Mouse (Mus musculus) cerebellum, adult 2 months (tissue): ENCODE measurements around the gene Clps.

Source experiments
- CTCF ChIP-seq: fragments of 200-500 bp; IDR thresholded peaks from 2 replicates; pipeline ENCODE4 v1.5.1; 2011; ENCODE audit warnings: low read depth, mild to moderate bottlenecking, control low read depth, low read length, moderate library complexity, borderline replicate concordance; ENCODE audit not compliant: insufficient read depth
- POLR2A ChIP-seq: fragments of 200-500 bp; IDR thresholded peaks from 2 replicates; pipeline ENCODE4 v1.6.1; 2011; ENCODE audit warnings: low read length, control low read depth, borderline replicate concordance; ENCODE audit not compliant: insufficient read depth

DNA sequence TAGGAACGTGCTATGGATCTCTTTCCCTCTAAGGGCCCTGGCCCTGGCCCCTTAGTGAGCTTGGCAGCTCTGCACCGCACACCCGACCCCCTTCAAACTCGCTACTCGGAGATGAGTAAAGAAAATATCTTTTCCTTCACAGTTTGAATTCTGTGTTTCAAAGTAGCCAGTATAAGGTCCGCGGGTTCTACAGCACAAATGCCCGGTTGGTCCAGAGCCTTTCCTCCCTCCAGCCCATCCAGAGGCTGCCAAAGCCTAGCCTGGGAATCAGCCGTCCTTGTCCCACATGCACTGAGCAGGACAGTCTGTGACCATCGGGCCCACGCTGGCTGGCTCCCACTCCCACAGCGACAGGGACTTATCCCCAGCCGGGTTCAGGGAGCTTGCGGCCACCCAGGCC is 11.5 kb downstream of the Clps start, which contains the start of gene Clpsl2:
- TF ChIP-seq POLR2A (no peak), CTCF (no peak)
